Mouse (Mus musculus): ENCODE results near the gene Scaf1. TPM values are rescaled to one million over a fixed set of nuclear protein-coding genes. Genes with fewer than 3 reads are reported as not detected.

Scaf1 gene
- polyA plus RNA-seq, 1 experiment, result 56.7 TPM

DNA sequence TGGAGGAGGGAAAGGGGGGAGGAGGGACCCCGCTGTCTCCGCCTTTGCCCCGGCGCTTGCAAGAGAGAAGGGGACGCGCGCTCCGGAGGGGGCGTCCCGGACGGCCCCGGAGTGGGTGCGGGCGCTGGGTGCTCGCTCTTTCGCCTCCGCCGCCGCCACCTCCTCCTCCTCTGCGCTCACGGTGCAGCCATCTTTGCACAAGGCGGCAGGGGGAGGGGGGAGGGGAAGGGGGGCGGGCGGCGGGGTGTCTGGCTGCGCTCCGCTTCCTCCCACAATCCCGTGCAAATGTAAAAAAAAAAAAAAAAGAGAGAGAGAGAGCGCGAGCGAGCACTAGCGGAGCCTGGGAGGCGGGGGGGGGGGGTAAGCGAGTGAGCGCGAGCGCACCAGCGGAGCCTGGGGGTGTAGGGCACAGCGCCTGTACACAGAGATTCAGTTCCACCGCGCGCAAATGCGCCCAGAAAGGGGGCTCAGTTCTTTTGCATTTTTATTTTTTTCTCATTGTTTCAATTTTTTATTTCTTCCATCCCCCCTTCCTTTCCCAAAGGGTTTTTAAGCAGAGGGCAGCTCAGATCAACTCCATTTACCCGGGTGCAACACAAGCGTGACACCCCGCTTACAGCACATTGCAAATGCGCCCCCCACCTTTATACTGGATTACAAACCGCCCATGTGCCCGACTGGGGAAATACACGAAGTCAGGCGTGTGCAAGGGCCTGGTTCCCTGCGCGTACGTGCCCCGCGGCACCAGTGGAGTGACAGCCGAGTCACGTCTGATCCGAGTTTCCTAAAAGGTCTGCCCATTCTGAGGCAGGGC is 37.2 kb upstream of the Scaf1 start:
- TF ChIP-seq POLR2A (IDR thresholded peaks at IDR 0.05; ENCODE audit: insufficient read length, low read depth) (peak; percentile 66), E2F4 (IDR thresholded peaks at IDR 0.05; ENCODE audit: insufficient read depth) (no peak), MYOG (IDR thresholded peaks at IDR 0.05; ENCODE audit: control insufficient read depth in 1 of 3, insufficient read depth in 1 of 3, insufficient read length in 2 of 3, low read depth in 2 of 3) (no peak), MYOD1 (IDR thresholded peaks at IDR 0.05; ENCODE audit: control insufficient read depth in 1 of 3, insufficient read length in 2 of 3, low read depth in 2 of 3) (no peak), POLR2AphosphoS2 (IDR thresholded peaks at IDR 0.05; ENCODE audit: insufficient read length, low read depth) (no peak)
- peak overlapping the region; percentile 42 for H3ac ChIP-seq (ENCODE audit: control insufficient read depth, insufficient read length)
- no peaks in the 10 kb centered on the region for H3K27me3 ChIP-seq (ENCODE audit: control insufficient read depth, insufficient read depth, insufficient read length)
- H3K79me2 ChIP-seq (ENCODE audit: control insufficient read depth, insufficient read depth), result peaks cover 13% of the 10 kb centered on the region
- no peaks in the 10 kb centered on the region for H3K36me3 ChIP-seq (ENCODE audit: control insufficient read depth, insufficient read depth)
- peak overlapping the region; percentile 96 for H3K4me2 ChIP-seq (ENCODE audit: low read depth)
- peak overlapping the region; percentile 58 for H3K4me3 ChIP-seq

DNA sequence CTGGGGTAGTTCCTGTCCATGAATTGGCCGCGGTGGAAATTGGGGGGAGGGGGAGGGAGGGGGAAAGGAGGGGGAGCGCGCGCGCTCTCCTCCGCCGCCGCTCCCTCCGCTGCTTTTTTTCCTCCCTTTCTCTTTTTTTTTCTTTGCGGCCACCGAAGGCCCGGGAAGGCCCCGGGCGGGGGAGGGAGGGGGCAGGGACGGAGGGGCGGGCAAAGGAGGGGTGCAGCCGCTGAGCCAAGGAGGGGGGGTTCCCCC is 36.6 kb upstream of the Scaf1 start, which contains the start of gene Prr12:
Gene Prr12 (minus strand): TSS at position 20 of the 255 bp plus-strand sequence.
- TF ChIP-seq E2F4 (IDR thresholded peaks at IDR 0.05; ENCODE audit: insufficient read depth) (no peak), CEBPB (IDR thresholded peaks at IDR 0.05; ENCODE audit: insufficient read depth, poor library complexity, severe bottlenecking) (no peak), MYOD1 (IDR thresholded peaks at IDR 0.05; ENCODE audit: control insufficient read depth in 1 of 3, insufficient read length in 2 of 3, low read depth in 2 of 3) (no peak), REST (IDR thresholded peaks at IDR 0.05; ENCODE audit: insufficient read depth, insufficient read length) (no peak), MYOG (IDR thresholded peaks at IDR 0.05; ENCODE audit: control insufficient read depth in 1 of 3, insufficient read depth in 1 of 3, insufficient read length in 2 of 3, low read depth in 2 of 3) (no peak), USF1 (IDR thresholded peaks at IDR 0.05; ENCODE audit: low read depth) (no peak), MAX (IDR thresholded peaks at IDR 0.05; ENCODE audit: low read depth) (no peak), POLR2AphosphoS2 (IDR thresholded peaks at IDR 0.05; ENCODE audit: insufficient read length, low read depth) (no peak), TCF12 (IDR thresholded peaks at IDR 0.05; ENCODE audit: insufficient read depth, poor library complexity, severe bottlenecking) (no peak), POLR2A (IDR thresholded peaks at IDR 0.05; ENCODE audit: insufficient read length, low read depth) (no peak), TCF3 (IDR thresholded peaks at IDR 0.05; ENCODE audit: insufficient read length, low read depth) (no peak), SRF (IDR thresholded peaks at IDR 0.05; ENCODE audit: control insufficient read depth, insufficient read length, low read depth) (no peak)
- no peaks in the 10 kb centered on the region for H3K36me3 ChIP-seq (ENCODE audit: control insufficient read depth, insufficient read depth)
- H3K4me3 ChIP-seq, result peak within 1 kb of the TSS; percentile 58
- peak within 1 kb of the TSS; percentile 42 for H3ac ChIP-seq (ENCODE audit: control insufficient read depth, insufficient read length)
- peaks cover 13% of the 10 kb centered on the region for H3K79me2 ChIP-seq (ENCODE audit: control insufficient read depth, insufficient read depth)
- no peaks in the 10 kb centered on the region for H3K27me3 ChIP-seq (ENCODE audit: control insufficient read depth, insufficient read depth, insufficient read length)
- peak within 1 kb of the TSS; percentile 98 for H3K4me2 ChIP-seq (ENCODE audit: low read depth)

DNA sequence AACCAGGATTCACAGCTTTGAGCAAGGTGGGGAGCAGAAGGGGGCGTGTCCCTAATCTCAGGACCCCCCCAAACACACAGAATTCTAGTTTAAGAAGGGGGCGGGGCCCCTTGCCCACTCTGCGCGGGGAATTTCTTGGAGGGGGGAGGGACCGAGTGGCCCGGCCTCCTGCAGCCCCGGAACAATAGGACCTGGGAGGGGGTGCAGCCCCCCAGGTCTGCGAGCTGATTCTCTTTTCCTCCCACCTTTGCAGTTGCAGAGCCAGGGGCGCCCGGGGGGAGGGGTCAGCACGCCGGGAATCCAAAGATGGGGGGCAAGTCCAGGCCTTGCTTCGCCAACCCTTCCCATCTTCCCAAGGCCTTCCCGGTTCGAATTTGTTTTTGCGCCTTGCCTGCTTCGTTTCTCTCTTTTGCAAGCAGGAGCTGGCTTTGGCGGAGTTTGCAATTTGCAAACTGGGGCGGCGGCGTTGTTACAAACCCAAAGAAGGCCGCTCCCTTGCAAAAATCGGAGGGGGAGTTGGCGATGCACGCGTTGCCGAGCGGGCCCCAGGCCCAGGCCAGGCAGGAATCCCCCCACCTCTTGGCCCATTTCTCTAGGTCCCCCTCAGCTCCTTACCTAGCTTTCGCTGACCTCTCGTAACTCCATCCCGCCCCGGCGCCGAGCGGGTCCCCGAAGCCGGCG is 36.2 kb upstream of the Scaf1 start:
- Histone ChIP-seq H3K4me2 (ENCODE audit: low read depth) (peak overlapping the region; percentile 98), H3ac (ENCODE audit: control insufficient read depth, insufficient read length) (peak overlapping the region; percentile 42), H3K36me3 (ENCODE audit: control insufficient read depth, insufficient read depth) (no peaks in the 10 kb centered on the region), H3K27me3 (ENCODE audit: control insufficient read depth, insufficient read depth, insufficient read length) (no peaks in the 10 kb centered on the region), H3K79me2 (ENCODE audit: control insufficient read depth, insufficient read depth) (peaks cover 13% of the 10 kb centered on the region), H3K4me3 (peak overlapping the region; percentile 58)
- TF ChIP-seq USF1 (IDR thresholded peaks at IDR 0.05; ENCODE audit: low read depth) (no peak), MYOD1 (IDR thresholded peaks at IDR 0.05; ENCODE audit: control insufficient read depth in 1 of 3, insufficient read length in 2 of 3, low read depth in 2 of 3) (no peak)

DNA sequence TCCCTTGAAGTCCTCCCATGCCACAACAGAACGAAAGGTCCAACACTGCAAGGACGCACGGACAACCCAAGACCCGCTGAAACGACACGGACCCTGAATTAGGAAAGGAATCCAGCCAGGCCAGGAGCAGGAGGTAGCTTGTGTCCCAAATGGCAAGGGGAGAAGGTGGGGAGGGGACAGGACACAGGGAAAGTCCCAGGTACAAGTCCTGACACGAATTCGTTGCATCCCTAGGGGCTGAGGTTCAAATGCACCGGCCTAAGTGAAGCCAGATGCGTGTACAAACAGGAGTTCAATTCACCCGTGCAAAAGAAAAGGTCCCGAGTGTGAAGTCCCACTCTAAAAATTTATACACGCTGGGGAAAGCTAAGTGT is 35.4 kb upstream of the Scaf1 start:
- TF ChIP-seq SRF (IDR thresholded peaks at IDR 0.05; ENCODE audit: control insufficient read depth, insufficient read length, low read depth), result no peak
- no peak for TF ChIP-seq CEBPB (IDR thresholded peaks at IDR 0.05; ENCODE audit: insufficient read depth, poor library complexity, severe bottlenecking)
- TF ChIP-seq POLR2A (IDR thresholded peaks at IDR 0.05; ENCODE audit: insufficient read length, low read depth), result no peak
- TF ChIP-seq E2F4 (IDR thresholded peaks at IDR 0.05; ENCODE audit: insufficient read depth), result no peak
- TF ChIP-seq POLR2AphosphoS2 (IDR thresholded peaks at IDR 0.05; ENCODE audit: insufficient read length, low read depth), result no peak
- no peak for TF ChIP-seq MAX (IDR thresholded peaks at IDR 0.05; ENCODE audit: low read depth)
- no peak for TF ChIP-seq MYOD1 (IDR thresholded peaks at IDR 0.05; ENCODE audit: control insufficient read depth in 1 of 3, insufficient read length in 2 of 3, low read depth in 2 of 3)
- TF ChIP-seq MYOG (IDR thresholded peaks at IDR 0.05; ENCODE audit: control insufficient read depth in 1 of 3, insufficient read depth in 1 of 3, insufficient read length in 2 of 3, low read depth in 2 of 3), result no peak
- no peak for TF ChIP-seq REST (IDR thresholded peaks at IDR 0.05; ENCODE audit: insufficient read depth, insufficient read length)
- TF ChIP-seq TCF12 (IDR thresholded peaks at IDR 0.05; ENCODE audit: insufficient read depth, poor library complexity, severe bottlenecking), result no peak
- no peak for TF ChIP-seq USF1 (IDR thresholded peaks at IDR 0.05; ENCODE audit: low read depth)
- TF ChIP-seq TCF3 (IDR thresholded peaks at IDR 0.05; ENCODE audit: insufficient read length, low read depth), result no peak
- peak overlapping the region; percentile 98 for H3K4me2 ChIP-seq (ENCODE audit: low read depth)
- H3ac ChIP-seq (ENCODE audit: control insufficient read depth, insufficient read length), result peak overlapping the region; percentile 42
- peaks cover 13% of the 10 kb centered on the region for H3K79me2 ChIP-seq (ENCODE audit: control insufficient read depth, insufficient read depth)
- H3K36me3 ChIP-seq (ENCODE audit: control insufficient read depth, insufficient read depth), result no peaks in the 10 kb centered on the region
- peak overlapping the region; percentile 58 for H3K4me3 ChIP-seq
- no peaks in the 10 kb centered on the region for H3K27me3 ChIP-seq (ENCODE audit: control insufficient read depth, insufficient read depth, insufficient read length)

Measured in myocyte (in vitro differentiated cells).